Mouse (Mus musculus) midbrain, embryonic 15.5 days (tissue): ENCODE measurements at regions not wholly inside any gene's neighbourhood (a gene's known extent, or its start where the extent isn't known, plus 50 kb on each side); places are given as distances from the start of the nearest gene placed in this dataset.

ENCODE experiments used
- ATAC-seq: fragments of 200-750 bp; cut with Nextera tagmentation; replicated peaks from 2 replicates; pipeline ENCODE4 v1.8.0; 2017; ENCODE audit warnings: moderate TSS enrichment
- H3K27ac ChIP-seq: fragments of 300-500 bp; sonication (generic); 2 replicates; pipeline ENCODE4 v1.5.1; 2015; ENCODE audit warnings: mild to moderate bottlenecking, inconsistent platforms
- H3K27me3 ChIP-seq: fragments of 300-500 bp; sonication (generic); replicated peaks from 2 replicates; pipeline ENCODE4 v1.6.1; 2015; ENCODE audit warnings: inconsistent platforms
- H3K36me3 ChIP-seq: fragments of 300-500 bp; sonication (generic); replicated peaks from 2 replicates; pipeline ENCODE4 v1.6.1; 2015; ENCODE audit warnings: inconsistent platforms
- H3K4me1 ChIP-seq: fragments of 300-500 bp; sonication (generic); 2 replicates; pipeline ENCODE4 v1.6.1; 2015; ENCODE audit warnings: inconsistent platforms
- H3K4me2 ChIP-seq: fragments of 300-500 bp; sonication (generic); 2 replicates; pipeline ENCODE4 v1.6.1; 2015; ENCODE audit warnings: inconsistent platforms, mild to moderate bottlenecking, moderate library complexity
- H3K4me3 ChIP-seq: fragments of 300-500 bp; sonication (generic); 2 replicates; pipeline ENCODE4 v1.5.1; 2015; ENCODE audit warnings: mild to moderate bottlenecking, inconsistent platforms
- H3K9ac ChIP-seq: fragments of 300-500 bp; sonication (generic); 2 replicates; pipeline ENCODE4 v1.6.1; 2015; ENCODE audit warnings: mild to moderate bottlenecking, inconsistent platforms
- H3K9me3 ChIP-seq: fragments of 300-500 bp; sonication (generic); 2 replicates; pipeline ENCODE4 v1.6.1; 2016; ENCODE audit warnings: inconsistent platforms
- WGBS: fragments of 180-500 bp; shearing (Covaris S2); methylation state at CpG from one replicate; pipeline ENCODE4 v1.1.7; 2015; ENCODE audit warnings: mixed read lengths; 5-methylcytosine and 5-hydroxymethylcytosine counted together

DNA sequence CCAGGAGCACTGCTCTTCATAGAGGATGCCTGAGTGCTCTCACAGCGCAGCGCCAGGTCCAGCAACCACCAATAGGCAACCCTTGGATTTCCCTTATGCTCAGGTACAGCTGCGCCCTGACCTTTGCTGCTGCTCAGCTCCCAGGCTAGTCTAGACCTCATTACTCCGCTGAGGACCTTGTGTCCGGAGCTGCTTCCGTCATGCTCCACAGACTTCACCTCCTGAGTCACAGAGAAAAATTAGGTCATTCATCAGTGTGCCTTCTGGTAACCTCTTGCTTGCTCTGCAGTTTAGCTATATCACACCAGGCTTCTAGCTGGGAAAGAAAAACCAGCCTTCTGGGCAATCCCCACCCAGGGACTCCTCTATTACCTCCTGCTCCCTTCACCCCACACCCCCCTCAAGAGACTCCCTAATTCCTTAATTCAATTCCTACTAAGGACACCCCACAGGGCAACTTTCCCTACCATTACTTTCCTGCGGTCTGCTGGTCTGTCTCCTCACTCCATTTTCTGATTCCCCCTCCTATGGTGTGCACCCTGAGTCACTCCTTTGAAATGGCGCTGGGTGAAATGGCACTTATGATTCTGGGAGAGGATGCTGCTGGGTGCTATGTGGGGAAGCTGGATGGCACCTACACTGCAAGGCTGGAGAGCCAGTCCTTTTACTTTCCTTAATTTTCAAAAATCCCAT lies 835.0 kb upstream of the Car8 start:
- H3K27ac ChIP-seq, result no peak overlapping the region
- no peaks in the 10 kb centered on the region for H3K36me3 ChIP-seq
- H3K4me2 ChIP-seq, result no peak overlapping the region
- 59% methylated on average over 8 of the region's 8 CpGs for WGBS
- no peak overlapping the region for H3K9ac ChIP-seq
- no peaks in the 10 kb centered on the region for H3K9me3 ChIP-seq
- no peak for ATAC-seq
- no peaks in the 10 kb centered on the region for H3K27me3 ChIP-seq
- H3K4me3 ChIP-seq, result no peak overlapping the region
- no peaks in the 10 kb centered on the region for H3K4me1 ChIP-seq

DNA sequence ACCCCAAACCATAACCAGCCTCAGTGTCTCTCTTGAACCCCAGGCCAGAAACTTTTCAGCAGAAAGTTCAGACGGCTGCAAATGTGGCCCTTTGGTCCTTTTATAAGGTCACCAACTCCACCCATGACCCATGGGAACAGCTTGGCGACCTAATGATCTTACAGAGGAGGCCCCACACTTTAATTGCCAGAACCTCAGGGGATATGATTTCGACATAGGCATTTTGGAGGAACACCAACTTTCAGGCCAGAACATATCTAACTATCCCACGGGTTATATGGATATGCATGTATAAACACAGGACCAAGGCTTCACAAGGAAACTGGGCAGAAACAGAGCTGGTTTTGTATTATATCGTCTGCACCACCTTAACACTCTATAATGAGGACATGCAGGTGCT lies 833.5 kb upstream of the Car8 start:
- Histone ChIP-seq H3K36me3 (no peaks in the 10 kb centered on the region), H3K4me2 (no peak overlapping the region), H3K4me3 (no peak overlapping the region), H3K27ac (no peak overlapping the region), H3K9me3 (no peaks in the 10 kb centered on the region), H3K4me1 (no peaks in the 10 kb centered on the region), H3K9ac (no peak overlapping the region), H3K27me3 (no peaks in the 10 kb centered on the region)
- no peak for ATAC-seq
- 80% methylated on average over 5 of the region's 5 CpGs for WGBS

- ATAC-seq, result no peak
- WGBS, result 75% methylated on average over 2 of the region's 2 CpGs
- H3K27me3 ChIP-seq, result no peaks in the 10 kb centered on the region
- no peaks in the 10 kb centered on the region for H3K36me3 ChIP-seq
- no peak overlapping the region for H3K4me2 ChIP-seq
- no peaks in the 10 kb centered on the region for H3K9me3 ChIP-seq
- no peak overlapping the region for H3K4me3 ChIP-seq
- no peaks in the 10 kb centered on the region for H3K4me1 ChIP-seq
- no peak overlapping the region for H3K9ac ChIP-seq
- H3K27ac ChIP-seq, result no peak overlapping the region
Observed at GRCm38 (mm10) chr4:9067874-9068273, 829.0 kb upstream of the Car8 start.

DNA sequence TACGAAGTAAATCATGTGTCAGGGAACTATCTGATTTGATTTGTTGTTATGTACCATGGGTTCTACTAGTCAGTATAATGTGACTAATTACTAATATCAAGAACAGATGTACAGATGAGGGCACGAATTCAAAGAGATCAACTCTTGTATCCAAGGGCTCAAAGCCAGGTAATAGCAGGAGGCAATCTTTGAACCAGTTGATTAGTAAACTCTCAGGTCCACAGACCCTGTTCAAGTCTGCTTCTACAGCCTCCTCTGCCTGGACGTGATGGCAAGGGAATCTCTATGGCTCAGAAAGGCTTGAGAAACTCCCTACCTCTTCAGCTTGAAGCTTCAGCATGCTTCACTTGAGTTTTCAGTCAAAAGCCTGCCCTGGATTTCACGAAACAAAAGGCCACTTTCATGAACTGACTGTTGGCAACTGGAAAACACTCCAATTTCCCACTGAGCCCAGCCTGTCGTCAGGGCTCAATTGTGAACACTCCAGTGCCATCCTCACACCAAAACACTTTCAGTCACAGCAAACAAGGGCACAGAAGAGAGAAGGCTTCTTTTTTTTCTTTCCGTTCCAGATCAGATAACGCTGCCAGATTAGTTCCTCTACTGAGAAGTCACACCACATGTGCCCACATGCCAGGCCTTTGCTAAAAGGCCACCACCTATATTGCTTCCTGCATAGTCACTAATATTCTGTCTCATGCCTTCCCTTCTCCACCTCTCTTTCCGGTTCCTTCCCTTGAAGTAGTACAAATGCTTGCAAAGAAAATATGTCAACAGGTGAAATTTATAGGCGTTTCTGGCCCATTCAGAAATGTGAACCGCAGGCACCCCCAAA lies 827.4 kb upstream of the Car8 start:
- Histone ChIP-seq H3K36me3 (no peaks in the 10 kb centered on the region), H3K4me2 (no peak overlapping the region), H3K9me3 (no peaks in the 10 kb centered on the region), H3K4me3 (no peak overlapping the region), H3K27ac (no peak overlapping the region), H3K9ac (no peak overlapping the region), H3K4me1 (no peaks in the 10 kb centered on the region), H3K27me3 (no peaks in the 10 kb centered on the region)
- 69% methylated on average over 10 of the region's 10 CpGs for WGBS
- no peak for ATAC-seq

- 76% methylated on average over 3 of the region's 3 CpGs for WGBS
- Histone ChIP-seq H3K27me3 (no peaks in the 10 kb centered on the region), H3K4me3 (no peak overlapping the region), H3K4me1 (peaks cover 4% of the 10 kb centered on the region; the same call in 1 of the 2 replicates), H3K4me2 (no peak overlapping the region), H3K36me3 (no peaks in the 10 kb centered on the region), H3K9ac (no peak overlapping the region), H3K27ac (no peak overlapping the region), H3K9me3 (no peaks in the 10 kb centered on the region)
- ATAC-seq, result no peak
Observed at GRCm38 (mm10) chr4:9061941-9062340, 823.1 kb upstream of the Car8 start.

DNA sequence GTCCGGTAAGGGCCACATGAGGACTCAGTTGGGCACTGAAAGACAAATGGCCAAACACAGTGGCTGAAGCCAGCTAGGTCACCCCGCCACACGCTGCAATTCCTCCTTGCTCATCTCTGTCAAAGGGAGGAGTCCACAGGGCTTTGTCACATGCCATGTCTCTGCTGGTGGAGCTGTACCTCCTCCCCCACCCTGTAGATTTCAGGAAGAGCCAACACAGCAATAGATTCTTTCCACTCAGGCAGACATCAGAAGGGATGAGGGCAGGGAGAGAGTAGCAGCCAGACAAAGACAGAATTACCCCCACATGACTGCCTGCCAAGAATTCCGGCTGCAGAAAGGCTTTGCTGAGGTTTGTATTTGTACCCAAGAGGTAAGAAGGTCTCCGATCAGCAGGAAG lies 821.4 kb upstream of the Car8 start:
- Histone ChIP-seq H3K27ac (no peak overlapping the region), H3K27me3 (no peaks in the 10 kb centered on the region), H3K4me2 (no peak overlapping the region), H3K9me3 (no peaks in the 10 kb centered on the region), H3K4me3 (no peak overlapping the region), H3K9ac (no peak overlapping the region), H3K36me3 (no peaks in the 10 kb centered on the region), H3K4me1 (peaks cover 4% of the 10 kb centered on the region; the same call in 1 of the 2 replicates)
- 40% methylated on average over 5 of the region's 5 CpGs for WGBS
- ATAC-seq, result peak; percentile 67; the same call in 1 of the 2 replicates

GRCm38 (mm10) chr4:9057676-9058075 lies 818.8 kb upstream of the Car8 start:
- Histone ChIP-seq H3K4me1 (peaks cover 4% of the 10 kb centered on the region; the same call in 1 of the 2 replicates), H3K9ac (no peak overlapping the region), H3K27me3 (no peaks in the 10 kb centered on the region), H3K4me2 (no peak overlapping the region), H3K9me3 (no peaks in the 10 kb centered on the region), H3K36me3 (no peaks in the 10 kb centered on the region), H3K4me3 (no peak overlapping the region), H3K27ac (no peak overlapping the region)
- ATAC-seq, result no peak
- 67% methylated on average over 4 of the region's 4 CpGs for WGBS

- H3K27me3 ChIP-seq, result no peaks in the 10 kb centered on the region
- no peak overlapping the region for H3K9ac ChIP-seq
- no peak overlapping the region for H3K4me2 ChIP-seq
- H3K4me3 ChIP-seq, result no peak overlapping the region
- WGBS, result 93% methylated on average over 7 of the region's 7 CpGs
- H3K27ac ChIP-seq, result no peak overlapping the region
- no peaks in the 10 kb centered on the region for H3K9me3 ChIP-seq
- peaks cover 4% of the 10 kb centered on the region; the same call in 1 of the 2 replicates for H3K4me1 ChIP-seq
- H3K36me3 ChIP-seq, result no peaks in the 10 kb centered on the region
- ATAC-seq, result no peak
Observed at GRCm38 (mm10) chr4:9057113-9057512, 818.3 kb upstream of the Car8 start.

DNA sequence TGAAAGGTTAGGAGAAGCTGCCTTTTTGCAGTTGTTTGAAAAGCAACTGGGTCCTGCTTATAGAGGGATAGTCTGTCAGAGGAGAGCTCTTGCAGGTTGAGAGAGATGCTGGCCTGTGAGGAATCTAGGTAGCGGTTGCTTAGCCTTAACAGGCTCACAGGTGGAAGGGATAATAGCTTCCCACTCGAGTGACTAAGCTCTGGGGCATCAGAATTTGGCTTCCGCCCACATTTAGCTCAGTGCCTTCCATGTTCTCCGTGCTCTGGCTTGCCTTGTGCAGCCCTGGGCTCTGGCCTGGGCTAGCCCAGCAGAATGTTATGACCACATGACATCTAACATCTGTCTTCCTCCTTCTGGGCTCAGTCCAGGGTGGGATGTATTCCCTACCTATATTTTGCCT lies 817.0 kb upstream of the Car8 start:
- WGBS, result 83% methylated on average over 4 of the region's 4 CpGs
- H3K9ac ChIP-seq, result no peak overlapping the region
- H3K9me3 ChIP-seq, result no peaks in the 10 kb centered on the region
- no peak overlapping the region for H3K27ac ChIP-seq
- ATAC-seq, result no peak
- no peak overlapping the region for H3K4me2 ChIP-seq
- peaks cover 4% of the 10 kb centered on the region; the same call in 1 of the 2 replicates for H3K4me1 ChIP-seq
- no peaks in the 10 kb centered on the region for H3K27me3 ChIP-seq
- no peaks in the 10 kb centered on the region for H3K36me3 ChIP-seq
- H3K4me3 ChIP-seq, result no peak overlapping the region

DNA sequence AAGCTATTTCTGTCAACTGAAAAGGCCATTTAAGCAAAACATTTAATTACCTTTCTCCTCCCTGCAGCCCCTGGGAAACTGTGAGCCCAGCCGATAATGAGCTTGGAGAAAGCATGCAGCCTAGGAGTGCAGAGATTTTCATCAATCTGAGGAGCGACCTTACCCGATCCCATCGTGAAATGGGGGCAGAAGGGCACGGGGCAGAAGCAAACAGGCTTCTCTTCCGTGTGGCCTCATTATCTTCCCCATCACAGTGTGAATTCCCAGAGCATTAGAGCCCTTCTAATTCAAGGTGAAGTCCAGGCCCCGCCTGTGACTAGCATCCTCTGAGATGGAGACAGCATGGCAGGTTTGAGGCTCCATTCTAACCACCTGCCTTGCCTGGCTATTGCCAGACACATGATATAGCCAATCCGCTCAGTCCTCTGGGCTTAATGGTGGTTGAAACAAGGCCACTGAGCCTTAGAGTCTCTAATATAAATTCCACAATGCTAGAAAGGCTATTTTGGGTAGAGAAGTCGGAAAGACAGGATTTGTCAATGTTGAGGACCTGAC lies 816.5 kb upstream of the Car8 start:
- WGBS, result 65% methylated on average over 9 of the region's 9 CpGs
- no peaks in the 10 kb centered on the region for H3K36me3 ChIP-seq
- H3K4me3 ChIP-seq, result no peak overlapping the region
- no peaks in the 10 kb centered on the region for H3K27me3 ChIP-seq
- H3K9me3 ChIP-seq, result no peaks in the 10 kb centered on the region
- no peak overlapping the region for H3K4me2 ChIP-seq
- no peak overlapping the region for H3K9ac ChIP-seq
- H3K27ac ChIP-seq, result no peak overlapping the region
- ATAC-seq, result no peak
- H3K4me1 ChIP-seq, result peaks cover 3% of the 10 kb centered on the region; the same call in 1 of the 2 replicates

GRCm38 (mm10) chr4:9048817-9049216 lies 810.0 kb upstream of the Car8 start:
- no peak overlapping the region for H3K4me3 ChIP-seq
- H3K36me3 ChIP-seq, result no peaks in the 10 kb centered on the region
- 96% methylated on average over 1 of the region's 1 CpGs for WGBS
- no peaks in the 10 kb centered on the region for H3K4me1 ChIP-seq
- H3K27ac ChIP-seq, result no peak overlapping the region
- no peaks in the 10 kb centered on the region for H3K27me3 ChIP-seq
- H3K9me3 ChIP-seq, result no peaks in the 10 kb centered on the region
- no peak overlapping the region for H3K4me2 ChIP-seq
- ATAC-seq, result no peak
- no peak overlapping the region for H3K9ac ChIP-seq

DNA sequence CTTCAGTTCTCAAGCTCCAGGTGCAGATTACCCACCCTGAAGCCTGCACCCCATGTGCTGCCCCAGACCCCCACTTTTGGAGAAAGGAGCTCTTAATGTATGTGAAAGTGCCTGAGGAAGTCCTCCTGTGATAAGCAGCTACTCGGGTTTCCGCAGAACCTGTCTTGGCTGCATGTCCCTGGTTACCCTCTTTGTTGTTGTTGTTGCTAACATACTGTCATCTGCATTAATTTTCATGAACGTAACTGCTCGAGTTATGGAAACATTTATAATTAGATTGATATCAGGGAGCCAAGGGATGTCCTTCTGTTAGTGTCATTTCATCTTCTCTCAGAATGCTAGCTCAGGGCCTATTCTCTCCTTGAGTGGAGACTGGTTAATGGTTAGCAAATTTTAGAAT lies 808.3 kb upstream of the Car8 start:
- Histone ChIP-seq H3K9ac (no peak overlapping the region), H3K4me1 (no peaks in the 10 kb centered on the region), H3K4me2 (no peak overlapping the region), H3K36me3 (no peaks in the 10 kb centered on the region), H3K27ac (no peak overlapping the region), H3K4me3 (no peak overlapping the region), H3K27me3 (no peaks in the 10 kb centered on the region), H3K9me3 (no peaks in the 10 kb centered on the region)
- ATAC-seq, result no peak
- WGBS, result 64% methylated on average over 4 of the region's 4 CpGs
